Mouse (Mus musculus): ENCODE measurements around the gene Gm20517. TPM values are rescaled to one million over a fixed set of nuclear protein-coding genes. Genes with fewer than 3 reads are reported as not detected.
A peak's percentile ranks its signal among the peaks of the same experiment; 100 is the strongest.
"Not testable (repeated sequence)": the region's sequence is repeated elsewhere in the genome, so short reads cannot be mapped to it uniquely, and the experiment has no call there.

Gm20517 gene
- polyA plus RNA-seq, 1 experiment = 2.5 TPM

DNA sequence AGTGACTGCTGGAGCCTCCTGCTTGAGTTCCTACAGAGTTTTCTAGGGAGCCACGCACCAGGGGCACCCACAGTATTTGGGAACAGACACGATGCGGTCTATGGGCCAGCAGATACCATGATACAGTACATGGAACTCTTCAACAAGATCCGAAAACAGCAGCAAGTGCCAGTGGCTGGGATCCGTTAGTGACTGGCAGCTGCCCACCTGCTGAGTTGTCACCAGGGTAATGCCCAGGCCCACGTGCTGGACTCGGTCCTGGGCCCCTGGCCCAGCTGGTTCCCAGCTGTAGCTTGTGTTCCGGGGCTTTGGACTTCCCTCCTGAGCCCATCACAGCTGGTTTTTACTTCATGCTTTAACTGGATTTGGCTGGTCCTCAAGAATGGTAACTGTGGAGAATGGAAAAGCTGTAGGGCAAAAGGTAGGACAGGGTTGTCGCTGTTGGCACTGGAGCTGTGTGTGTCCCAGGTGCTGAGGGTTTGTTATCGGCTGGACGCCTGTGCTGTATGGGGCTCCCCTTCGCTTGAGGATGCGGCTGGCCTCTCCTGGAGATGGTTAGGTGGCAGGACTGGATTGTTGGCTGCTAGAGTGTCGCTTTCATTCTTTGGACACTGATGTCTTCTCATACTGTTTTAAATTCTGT, 11.6 kb downstream of the Gm20517 start:
- H3K4me1 ChIP-seq (ENCODE audit: control insufficient read depth, insufficient read depth, low read length) = no peaks in the 10 kb centered on the region

DNA sequence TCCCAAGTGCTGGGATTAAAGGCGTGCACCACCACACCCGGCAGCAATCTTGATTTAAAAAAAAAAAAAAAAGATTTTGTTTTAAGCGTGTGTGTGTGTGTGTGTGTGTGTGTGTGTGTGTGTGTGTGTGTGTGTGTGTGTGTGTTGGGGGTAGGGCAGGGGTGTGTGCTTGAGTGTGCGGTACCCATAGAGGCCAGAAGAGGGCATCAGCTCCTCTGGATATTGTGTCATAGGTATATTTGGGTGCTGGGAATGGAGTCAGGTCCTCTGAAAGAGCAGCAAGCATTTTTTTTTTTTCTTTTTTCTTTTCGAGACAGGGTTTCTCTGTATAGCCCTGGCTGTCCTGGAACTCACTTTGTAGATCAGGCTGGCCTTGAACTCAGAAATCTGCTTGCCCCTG, 13.2 kb downstream of the Gm20517 start:
- H3K27ac ChIP-seq (ENCODE audit: insufficient read depth, low read length); H3K4me3 ChIP-seq (ENCODE audit: insufficient read depth, low read length); H3K4me1 ChIP-seq (ENCODE audit: control insufficient read depth, insufficient read depth, low read length): not testable (repeated sequence)

More for the DNA sequence above, 11.6 kb downstream of the Gm20517 start:
- no peak for TF ChIP-seq POLR2A (IDR thresholded peaks at IDR 0.05; ENCODE audit: low read depth, low read length)
- TF ChIP-seq CTCF (IDR thresholded peaks at IDR 0.05; ENCODE audit: borderline replicate concordance, insufficient read depth, low read length) = no peak
- Histone ChIP-seq H3K27ac (ENCODE audit: insufficient read depth, low read length) (no peak overlapping the region), H3K4me3 (ENCODE audit: insufficient read depth, low read length) (no peak overlapping the region)

DNA sequence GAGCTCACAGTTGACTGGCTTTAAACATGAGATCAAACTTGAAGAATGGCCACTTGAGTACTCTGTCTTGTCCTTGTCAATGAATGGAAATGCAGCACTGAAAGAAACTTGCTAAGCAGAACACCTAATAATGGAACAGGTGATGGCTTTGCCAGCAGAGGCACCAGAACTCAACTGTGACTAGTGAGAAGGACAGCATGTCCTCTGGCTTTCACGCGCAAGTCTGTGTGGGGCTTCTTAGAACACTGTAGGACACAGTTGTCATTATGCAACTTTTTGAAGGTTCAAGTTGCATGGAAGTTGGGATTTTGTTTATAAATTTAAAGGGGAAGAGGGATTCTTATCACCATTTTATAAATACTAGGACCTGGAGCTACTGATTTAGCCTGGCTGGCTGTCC, 13.7 kb downstream of the Gm20517 start:
- Histone ChIP-seq H3K4me3 (ENCODE audit: insufficient read depth, low read length) (no peak overlapping the region), H3K4me1 (ENCODE audit: control insufficient read depth, insufficient read depth, low read length) (no peaks in the 10 kb centered on the region), H3K27ac (ENCODE audit: insufficient read depth, low read length) (no peak overlapping the region)
- TF ChIP-seq CTCF (IDR thresholded peaks at IDR 0.05; ENCODE audit: borderline replicate concordance, insufficient read depth, low read length) (no peak), POLR2A (IDR thresholded peaks at IDR 0.05; ENCODE audit: low read depth, low read length) (no peak)

DNA sequence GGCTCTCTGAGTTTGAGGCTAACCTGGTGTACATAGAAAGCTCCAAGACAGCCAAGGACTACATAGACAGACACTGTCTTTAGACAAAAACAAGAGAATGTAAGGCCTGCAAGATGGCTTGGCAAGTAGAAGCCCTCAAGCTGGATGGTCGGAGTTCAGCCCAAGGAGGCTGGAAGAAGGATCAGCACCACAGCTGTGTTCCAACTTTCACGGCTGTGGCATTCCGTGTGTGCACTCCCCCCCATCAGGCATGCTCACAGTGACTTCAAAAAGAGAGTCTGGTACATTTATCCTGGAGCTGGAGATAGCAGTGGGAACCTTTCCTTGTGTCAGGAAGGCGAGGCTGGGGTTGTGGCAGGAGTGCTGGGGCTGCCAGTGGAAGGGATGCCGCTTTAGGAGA, 14.6 kb downstream of the Gm20517 start:
- no peaks in the 10 kb centered on the region for H3K4me1 ChIP-seq (ENCODE audit: control insufficient read depth, insufficient read depth, low read length)
- no peak overlapping the region for H3K27ac ChIP-seq (ENCODE audit: insufficient read depth, low read length)
- no peak overlapping the region for H3K4me3 ChIP-seq (ENCODE audit: insufficient read depth, low read length)
- TF ChIP-seq POLR2A (IDR thresholded peaks at IDR 0.05; ENCODE audit: low read depth, low read length) = no peak
- TF ChIP-seq CTCF (IDR thresholded peaks at IDR 0.05; ENCODE audit: borderline replicate concordance, insufficient read depth, low read length) = no peak

DNA sequence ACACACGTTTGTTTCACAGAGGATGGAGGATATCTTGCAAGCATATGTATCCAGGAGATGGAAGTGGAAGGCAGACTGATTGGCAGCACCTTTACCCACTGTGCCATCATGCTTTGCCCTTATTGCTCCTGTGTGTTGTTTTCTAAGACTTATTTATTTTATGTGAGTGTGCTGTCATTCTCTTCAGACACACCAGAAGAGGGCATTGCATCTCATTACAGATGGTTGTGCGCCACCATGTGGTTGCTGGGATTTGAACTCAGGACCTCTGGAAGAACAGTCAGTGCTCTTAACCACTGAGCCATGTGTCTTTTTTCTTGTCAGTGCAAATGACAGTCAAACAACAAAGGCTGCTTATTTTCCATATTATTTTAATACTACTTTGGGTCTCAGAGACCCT, 16.4 kb downstream of the Gm20517 start:
- Histone ChIP-seq H3K27ac (ENCODE audit: insufficient read depth, low read length) (peak overlapping the region; percentile 89), H3K4me1 (ENCODE audit: control insufficient read depth, insufficient read depth, low read length) (no peaks in the 10 kb centered on the region), H3K4me3 (ENCODE audit: insufficient read depth, low read length) (no peak overlapping the region)
- TF ChIP-seq POLR2A (IDR thresholded peaks at IDR 0.05; ENCODE audit: low read depth, low read length) (no peak), CTCF (IDR thresholded peaks at IDR 0.05; ENCODE audit: borderline replicate concordance, insufficient read depth, low read length) (no peak)

DNA sequence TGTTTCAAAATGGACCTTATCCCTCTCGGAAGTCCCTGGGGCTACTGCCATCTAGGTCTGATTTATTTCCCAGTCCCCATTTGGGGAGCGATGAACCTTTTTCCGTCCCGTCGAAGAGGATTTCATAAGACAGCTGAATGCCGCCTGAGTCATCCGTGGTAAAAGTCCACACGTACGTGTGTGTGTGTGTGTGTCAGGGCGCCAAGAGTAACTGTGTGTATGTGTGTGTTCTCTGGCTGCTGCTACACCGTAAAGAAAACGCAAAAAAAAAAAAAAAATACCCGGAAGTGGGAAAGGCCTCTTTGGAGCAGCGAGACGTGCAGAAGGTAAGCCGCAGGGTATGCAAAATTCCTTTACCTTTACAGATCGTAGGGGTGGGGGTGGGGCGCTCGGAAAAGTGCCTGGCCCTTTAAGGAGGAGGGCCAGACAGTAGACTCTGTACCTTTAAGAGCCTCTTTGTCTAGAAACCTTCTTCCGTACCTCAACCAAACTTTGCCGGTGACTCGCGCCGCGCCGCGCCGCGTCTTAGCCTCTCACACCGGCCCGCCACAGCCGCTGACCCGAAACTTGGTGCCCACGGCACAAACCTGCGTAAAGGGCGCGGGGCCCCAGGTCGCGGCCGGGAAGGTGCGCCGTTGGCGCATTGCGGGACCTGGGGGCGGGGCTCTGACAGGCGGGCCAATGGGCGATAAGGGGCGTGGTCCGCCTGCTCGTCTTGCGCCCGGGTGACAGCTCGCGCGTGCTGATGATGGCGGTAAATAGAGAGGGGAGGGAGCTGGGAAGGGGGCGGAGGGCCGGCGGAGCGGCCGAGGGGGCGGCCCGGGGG, 17.7 kb downstream of the Gm20517 start:
- Histone ChIP-seq H3K27ac (ENCODE audit: insufficient read depth, low read length) (peak overlapping the region; percentile 89), H3K4me1 (ENCODE audit: control insufficient read depth, insufficient read depth, low read length) (no peaks in the 10 kb centered on the region), H3K4me3 (ENCODE audit: insufficient read depth, low read length) (peak overlapping the region; percentile 89)
- TF ChIP-seq CTCF (IDR thresholded peaks at IDR 0.05; ENCODE audit: borderline replicate concordance, insufficient read depth, low read length) (no peak), POLR2A (IDR thresholded peaks at IDR 0.05; ENCODE audit: low read depth, low read length) (peak; percentile 24; the same call in 1 of the 2 replicates)

DNA sequence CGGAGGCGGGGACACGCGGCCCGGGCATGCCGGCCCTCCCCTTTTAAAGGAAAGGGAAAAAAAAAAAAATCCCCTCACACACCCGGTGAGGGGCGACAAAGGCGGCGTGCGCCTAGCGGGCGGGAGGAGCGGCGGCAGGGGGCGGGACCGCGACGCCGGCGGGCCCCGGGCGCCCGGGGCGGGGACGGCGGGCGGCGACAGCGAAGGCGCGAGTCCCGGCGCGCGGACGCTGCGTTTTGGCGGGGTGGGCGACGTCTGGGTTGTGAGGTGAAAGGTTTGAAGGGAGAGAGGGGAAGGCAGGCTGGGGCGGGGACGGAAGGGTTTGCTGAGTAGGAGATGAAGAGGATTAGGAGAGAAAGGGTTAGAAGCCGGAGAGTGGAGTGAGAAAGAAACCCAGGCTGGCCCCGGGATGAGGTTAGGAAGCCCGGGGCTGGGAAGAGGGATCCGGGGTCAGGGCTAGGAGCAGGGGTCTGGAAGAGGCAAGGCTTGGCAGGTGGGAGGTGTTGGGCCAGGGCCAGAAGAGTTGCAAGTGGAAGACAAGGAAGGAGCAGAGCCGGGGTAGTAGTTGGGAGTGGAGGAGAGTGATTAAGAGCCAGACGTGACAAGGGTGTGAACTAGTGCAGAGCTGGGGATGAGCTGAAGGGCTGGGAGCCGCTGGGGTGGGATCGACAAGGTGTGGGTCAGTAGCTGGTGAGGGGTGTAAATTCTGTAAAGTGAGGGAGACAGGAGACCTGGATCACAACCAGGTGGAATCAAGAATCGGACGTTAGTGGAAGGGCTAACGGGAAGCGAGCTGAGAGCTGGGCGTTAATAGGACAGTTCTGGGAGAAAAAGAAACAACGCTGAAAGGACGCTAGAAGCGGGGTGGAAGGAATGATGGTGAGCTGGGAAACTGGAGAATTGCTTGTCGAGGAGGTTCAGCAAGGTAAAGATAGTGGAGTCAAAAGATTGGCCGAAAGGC, 18.6 kb downstream of the Gm20517 start:
- H3K4me1 ChIP-seq (ENCODE audit: control insufficient read depth, insufficient read depth, low read length) = no peaks in the 10 kb centered on the region
- TF ChIP-seq CTCF (IDR thresholded peaks at IDR 0.05; ENCODE audit: borderline replicate concordance, insufficient read depth, low read length) (no peak), POLR2A (IDR thresholded peaks at IDR 0.05; ENCODE audit: low read depth, low read length) (peak; percentile 50)
- H3K4me3 ChIP-seq (ENCODE audit: insufficient read depth, low read length) = peak overlapping the region; percentile 89
- peak overlapping the region; percentile 67 for H3K27ac ChIP-seq (ENCODE audit: insufficient read depth, low read length)

DNA sequence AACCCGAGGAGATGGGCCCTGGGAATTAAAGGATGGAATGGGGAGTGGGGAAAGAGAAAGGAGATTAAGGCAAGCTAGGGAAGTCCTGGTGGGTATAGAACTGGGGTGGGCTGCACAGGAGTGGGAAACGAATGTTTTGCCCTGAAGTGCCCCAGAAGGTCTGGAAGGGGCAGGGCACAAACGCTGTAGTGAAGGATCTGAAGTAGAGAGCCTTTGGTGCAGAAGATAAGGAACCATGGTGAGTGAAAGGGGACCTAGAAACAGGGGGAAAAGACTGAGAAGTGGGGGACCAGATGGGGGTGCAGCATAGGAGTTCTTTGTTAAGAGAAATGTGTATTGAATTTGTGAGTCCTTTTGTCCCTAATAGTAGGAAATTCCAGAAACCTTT, 19.3 kb downstream of the Gm20517 start, which contains the start of gene Usp49:
Gene Usp49 (plus strand): TSS at position 13 of the 388 bp plus-strand sequence.
- H3K4me3 ChIP-seq (ENCODE audit: insufficient read depth, low read length) = peak within 1 kb of the TSS; percentile 89
- TF ChIP-seq POLR2A (IDR thresholded peaks at IDR 0.05; ENCODE audit: low read depth, low read length) = no peak
- TF ChIP-seq CTCF (IDR thresholded peaks at IDR 0.05; ENCODE audit: borderline replicate concordance, insufficient read depth, low read length) = no peak
- H3K27ac ChIP-seq (ENCODE audit: insufficient read depth, low read length) = peak within 1 kb of the TSS; percentile 67
- H3K4me1 ChIP-seq (ENCODE audit: control insufficient read depth, insufficient read depth, low read length) = no peaks in the 10 kb centered on the region

DNA sequence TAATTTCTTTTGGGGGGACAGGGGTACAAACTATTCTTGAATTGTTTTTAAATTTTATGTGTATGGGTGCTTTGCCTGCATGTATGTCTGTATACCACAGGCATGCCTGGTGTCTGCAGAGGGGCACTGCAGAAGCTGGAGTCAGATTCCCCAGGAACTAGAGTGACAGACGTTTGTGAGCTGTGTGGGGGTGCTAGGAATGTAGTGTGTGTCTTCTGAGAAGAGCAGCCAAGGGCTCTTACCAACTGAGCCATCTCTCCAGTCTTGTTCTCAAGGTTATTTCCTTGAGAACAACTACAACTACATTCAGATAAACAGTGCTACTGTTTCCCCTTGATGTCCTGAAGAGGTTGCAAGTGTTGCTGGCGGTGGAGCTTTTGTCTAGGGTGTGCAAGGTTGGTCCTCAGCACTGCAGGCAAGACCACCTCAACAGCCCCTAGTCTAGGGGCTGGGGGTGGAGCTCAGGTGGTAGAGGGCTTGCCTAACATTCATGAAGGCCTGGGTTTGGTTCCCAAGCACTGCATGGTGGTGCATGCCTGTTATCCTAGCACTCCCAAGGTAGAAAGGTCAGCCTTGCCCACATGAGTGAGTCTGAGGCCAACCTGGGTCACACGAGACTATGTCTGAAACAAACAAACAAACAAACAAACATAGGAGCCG, 20.9 kb downstream of the Gm20517 start:
- Histone ChIP-seq H3K4me1 (ENCODE audit: control insufficient read depth, insufficient read depth, low read length) (no peaks in the 10 kb centered on the region), H3K27ac (ENCODE audit: insufficient read depth, low read length) (no peak overlapping the region), H3K4me3 (ENCODE audit: insufficient read depth, low read length) (no peak overlapping the region)
- TF ChIP-seq POLR2A (IDR thresholded peaks at IDR 0.05; ENCODE audit: low read depth, low read length) (no peak), CTCF (IDR thresholded peaks at IDR 0.05; ENCODE audit: borderline replicate concordance, insufficient read depth, low read length) (no peak)

All from embryonic fibroblast, embryonic 13.5 days (primary cell).